Mouse (Mus musculus) layer of hippocampus, adult 9-10 months (tissue): ENCODE data around the gene Htr5a.

ENCODE experiments used
- DNase-seq: peaks from one replicate; pipeline ENCODE4 v3.0.0; 2022; ENCODE audit warnings: low spot score

Gene Htr5a

DNA sequence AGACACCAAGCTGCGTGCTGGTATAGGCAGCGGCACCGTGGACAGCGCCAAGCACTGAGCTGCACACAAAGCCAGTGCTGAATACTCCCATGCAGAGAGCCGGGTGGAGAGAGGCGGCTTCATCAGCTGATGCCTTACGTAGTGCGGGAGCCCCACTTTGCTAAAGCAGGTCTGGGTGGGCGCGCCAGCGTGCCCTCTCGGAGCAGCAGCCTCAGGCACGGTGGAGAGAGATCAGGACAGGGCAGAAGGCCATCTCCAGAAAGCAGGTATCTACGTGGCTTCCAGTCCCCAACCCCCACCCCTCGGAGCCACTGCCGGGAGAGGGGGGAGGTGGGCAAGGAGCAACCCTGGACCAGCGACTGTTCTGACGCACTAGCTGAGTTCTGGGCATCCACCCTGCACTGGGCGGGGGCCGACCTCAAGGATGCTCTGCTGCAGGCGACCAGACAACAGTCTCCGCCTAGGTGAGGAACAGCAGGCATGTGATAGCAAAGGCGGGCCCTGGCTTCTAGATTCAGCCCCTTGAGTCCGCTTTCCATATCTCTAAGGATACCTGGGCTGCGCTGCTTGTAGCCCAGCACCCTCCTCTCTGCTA, at the start of gene Htr5a:
Htr5a (plus strand) TSS at position 449 of the 595 bp plus-strand sequence.
- no peak for DNase-seq

DNA sequence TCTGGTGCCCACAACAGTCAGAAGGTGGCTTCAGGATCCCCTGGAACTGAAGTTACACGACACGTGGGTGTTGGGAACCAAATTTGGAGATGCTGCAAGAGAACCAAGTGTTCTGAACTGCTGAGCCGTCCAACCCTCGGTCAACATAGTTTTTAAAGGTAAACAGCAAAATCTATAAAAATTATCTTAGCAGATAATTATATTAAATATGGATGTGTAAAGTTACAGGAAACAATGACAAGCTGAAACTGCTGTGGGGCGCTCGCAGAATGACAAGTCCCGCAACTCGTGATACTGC, 49.8 kb upstream of the Htr5a start:
- no peak for DNase-seq

DNA sequence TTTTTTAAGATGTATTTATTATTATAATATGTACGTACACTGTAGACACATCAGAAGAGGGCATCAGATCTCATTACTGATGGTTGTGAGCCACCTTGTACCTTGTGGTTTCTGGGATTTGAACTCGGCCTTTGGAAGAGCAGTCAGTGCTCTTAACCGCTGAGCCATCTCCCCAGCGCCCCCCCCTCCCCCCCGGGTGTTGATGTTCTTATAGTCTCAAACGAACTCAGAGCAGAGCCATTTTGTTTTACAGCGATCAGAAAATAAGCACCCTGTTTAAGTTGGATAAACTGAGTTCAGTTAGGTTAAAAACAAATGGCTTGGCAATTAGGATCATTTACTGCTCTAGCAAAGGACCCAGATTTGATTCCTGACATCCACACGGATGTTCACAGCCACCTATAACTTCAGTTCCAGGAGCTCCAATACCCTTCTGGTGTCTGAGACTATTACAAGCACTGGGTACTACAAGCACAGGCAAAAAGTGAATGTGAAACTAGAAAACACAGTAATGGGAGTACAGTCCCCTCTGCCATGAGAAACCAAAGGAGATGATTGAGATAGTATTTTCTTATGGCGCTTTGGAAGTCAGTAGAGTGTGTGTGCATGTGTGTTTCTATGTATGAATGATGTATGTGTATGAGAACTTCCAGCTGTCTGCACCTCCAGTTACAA, 49.3 kb upstream of the Htr5a start:
- no peak for DNase-seq

DNA sequence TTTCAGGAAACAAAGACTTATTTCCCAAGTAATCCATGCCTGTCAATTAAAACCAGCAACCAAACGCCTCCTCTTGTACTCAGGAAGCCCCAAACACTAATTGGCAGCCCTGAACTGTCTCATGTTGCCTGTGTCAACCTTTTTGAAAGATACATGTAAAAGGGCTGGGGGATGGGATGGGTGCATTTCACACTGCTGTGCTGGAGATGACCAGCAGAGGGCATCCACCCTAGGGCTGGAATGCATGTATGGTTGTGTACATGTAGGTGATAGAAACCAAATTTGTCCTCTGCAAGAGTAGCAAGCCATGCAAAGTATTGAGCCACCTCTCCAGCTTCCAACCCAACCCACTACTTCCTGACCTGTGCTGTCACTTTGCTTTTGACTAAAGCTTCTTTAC, 48.0 kb upstream of the Htr5a start:
- peak; percentile 83 for DNase-seq

DNA sequence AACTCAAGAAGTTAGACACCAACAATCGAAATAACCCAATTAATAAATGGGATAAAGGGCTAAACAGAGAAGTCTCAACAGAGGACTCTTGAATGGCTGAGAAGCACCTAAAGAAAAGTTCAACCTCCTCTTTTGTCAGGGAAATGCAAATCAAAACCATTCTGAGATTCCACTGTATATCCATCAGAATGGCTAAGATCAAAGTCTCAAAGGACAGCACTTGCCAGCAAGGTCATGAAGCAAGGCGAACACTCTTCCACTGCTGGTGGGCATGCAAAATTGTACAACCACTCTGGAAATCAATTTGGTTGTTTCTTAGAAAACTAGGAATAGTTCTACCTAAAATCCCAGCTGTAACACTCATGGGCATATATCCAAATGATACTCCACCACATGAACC, 27.7 kb upstream of the Htr5a start:
- no peak for DNase-seq

DNA sequence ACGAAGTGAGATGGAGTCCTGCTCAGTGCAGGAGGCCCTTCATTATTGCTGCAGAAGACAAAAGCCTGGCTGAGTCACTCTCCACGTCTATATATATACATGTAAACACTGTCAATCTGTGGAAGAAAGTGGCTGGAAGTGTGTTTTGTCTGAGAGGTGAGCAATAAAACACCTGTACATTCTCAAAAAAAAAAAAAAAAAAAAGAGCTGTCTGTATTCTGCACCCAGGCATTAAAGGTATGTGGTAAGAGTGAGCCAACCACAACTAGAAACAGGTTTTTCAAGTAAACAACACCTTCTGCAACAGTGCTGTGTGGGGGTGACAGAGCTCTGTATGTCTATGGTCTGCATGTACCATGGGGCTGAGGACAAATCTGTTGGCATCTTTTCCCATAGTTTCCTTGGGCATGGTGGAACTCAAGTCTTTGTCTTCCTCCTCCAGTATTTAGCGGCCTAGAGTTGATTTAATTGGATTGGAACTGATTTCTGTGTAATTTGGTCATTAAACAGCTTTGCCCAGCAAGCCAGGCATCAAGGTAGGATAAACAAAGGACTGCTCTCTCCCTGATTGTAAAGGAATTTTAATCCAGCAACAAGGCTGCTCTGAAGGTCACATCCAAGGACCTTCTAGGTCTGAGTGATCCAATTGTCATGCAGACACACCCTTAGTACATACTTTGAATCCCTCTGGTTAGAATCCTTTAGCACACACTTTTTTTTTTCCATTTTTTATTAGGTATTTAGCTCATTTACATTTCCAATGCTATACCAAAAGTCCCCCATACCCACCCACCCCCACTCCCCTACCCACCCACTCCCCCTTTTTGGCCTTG, 22.9 kb upstream of the Htr5a start:
- no peak for DNase-seq

DNA sequence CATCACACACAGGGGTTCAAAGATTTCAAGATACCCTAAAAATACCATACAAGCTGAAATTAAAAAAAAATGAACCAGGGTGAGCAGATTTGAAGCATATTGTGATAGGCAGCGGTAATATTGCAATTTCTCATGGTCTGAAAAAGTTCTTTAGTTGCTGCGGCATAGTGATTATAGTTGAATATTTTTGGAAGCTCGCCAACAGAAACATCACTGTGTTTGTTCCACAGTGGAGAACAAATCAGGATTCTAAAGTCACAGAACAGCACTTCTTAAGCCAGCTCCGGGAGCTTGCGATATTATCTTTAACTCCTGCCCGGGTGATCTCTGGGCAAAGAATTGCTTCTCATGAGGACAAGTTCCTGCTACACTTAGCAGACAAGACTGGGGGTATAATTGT, 20.8 kb upstream of the Htr5a start:
- no peak for DNase-seq

DNA sequence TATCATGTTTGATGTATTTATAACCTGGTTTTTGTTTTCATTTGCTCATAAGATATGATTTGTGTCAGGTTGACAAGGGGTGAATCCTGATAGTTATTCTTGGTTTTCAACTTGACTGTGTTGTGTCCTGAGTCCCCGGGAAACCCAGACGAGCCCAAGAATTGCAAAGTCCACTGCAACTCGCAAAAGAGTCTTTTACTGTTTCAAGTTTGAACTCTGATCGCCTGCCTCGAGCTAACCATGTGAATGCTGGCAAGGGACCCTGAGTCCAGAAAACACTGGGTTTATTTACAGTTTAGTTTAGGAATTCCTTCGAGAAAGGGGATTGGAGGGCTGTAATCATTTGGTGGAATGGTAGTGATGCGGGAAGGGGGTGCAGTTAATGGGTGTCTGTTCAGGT, 14.0 kb upstream of the Htr5a start:
- DNase-seq, result no peak

DNA sequence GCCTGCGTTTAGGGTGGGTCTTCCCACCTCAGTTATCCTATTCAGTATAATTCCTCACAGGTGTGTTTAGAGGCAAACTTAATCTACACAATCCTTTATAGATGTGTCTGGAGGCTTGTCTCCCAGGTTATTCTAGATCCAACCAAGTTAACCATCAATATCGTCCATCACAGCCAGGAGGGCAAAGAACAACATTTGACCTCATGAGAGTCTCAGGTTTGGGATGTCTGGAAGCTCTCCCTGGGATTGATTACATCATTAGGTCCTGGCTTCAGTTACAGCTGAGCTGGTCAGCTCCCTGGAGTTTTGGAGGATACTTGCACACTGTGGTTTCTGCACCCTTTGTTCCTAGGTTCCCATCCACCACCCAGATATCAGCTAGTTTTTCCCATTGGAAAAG, 6.9 kb upstream of the Htr5a start:
- DNase-seq, result no peak

DNA sequence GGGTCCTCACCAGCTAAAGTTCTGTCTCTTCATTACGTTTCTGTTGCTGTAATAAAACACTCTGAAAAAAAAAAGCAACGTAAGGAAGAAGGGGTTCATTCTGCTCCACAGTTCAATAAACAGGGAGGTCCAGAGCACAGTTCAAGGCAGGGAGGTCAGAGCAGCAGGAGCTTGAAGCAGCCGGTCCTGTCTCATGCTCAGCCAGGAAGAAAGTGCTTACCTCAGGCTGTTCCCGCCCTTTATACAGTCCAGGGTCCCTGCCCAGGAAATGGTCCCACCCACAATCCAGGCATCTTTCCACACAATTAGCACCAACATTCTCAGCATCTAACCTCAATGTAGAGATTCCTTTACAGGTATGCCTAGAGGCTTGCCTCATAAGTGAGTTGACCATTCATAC, 3.9 kb upstream of the Htr5a start:
- DNase-seq, result no peak

DNA sequence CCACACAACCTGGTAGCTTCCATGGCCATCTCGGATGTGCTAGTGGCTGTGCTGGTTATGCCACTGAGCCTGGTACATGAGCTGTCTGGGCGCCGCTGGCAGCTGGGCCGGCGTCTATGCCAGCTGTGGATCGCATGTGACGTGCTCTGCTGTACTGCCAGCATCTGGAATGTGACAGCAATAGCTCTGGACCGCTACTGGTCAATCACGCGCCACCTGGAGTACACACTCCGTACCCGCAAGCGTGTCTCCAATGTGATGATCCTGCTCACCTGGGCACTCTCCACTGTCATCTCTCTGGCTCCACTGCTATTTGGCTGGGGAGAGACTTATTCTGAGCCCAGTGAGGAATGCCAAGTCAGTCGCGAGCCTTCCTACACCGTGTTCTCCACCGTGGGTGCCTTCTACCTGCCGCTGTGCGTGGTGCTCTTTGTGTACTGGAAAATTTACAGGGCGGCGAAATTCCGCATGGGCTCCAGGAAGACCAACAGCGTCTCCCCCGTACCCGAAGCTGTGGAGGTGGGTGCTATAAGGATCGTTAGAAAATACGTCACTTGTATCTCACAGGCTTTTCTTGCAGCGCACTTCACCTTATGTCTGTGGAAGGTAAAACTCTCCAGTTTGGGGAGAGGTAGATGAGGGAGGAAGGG, 847 bp downstream of the Htr5a start:
- no peak for DNase-seq

DNA sequence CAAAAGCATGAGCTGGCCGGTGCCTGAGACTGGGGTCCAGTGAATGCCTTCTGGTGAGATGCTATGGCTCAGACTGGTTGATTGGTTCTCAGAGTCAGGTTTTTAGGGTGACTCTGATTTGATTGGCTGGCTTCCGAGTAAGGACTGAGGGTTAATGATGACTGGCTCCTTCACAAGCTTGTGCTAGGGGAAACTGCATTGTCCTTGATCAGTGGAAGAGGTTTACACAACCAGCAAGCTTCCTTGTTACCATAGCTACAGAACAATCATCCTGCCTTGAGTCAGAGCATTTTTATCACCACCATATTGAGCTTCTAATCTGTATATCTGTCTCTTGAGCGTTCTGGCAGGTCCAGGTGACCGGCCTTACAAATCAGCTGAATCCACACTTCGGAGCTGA, 5.0 kb downstream of the Htr5a start:
- DNase-seq, result no peak

DNA sequence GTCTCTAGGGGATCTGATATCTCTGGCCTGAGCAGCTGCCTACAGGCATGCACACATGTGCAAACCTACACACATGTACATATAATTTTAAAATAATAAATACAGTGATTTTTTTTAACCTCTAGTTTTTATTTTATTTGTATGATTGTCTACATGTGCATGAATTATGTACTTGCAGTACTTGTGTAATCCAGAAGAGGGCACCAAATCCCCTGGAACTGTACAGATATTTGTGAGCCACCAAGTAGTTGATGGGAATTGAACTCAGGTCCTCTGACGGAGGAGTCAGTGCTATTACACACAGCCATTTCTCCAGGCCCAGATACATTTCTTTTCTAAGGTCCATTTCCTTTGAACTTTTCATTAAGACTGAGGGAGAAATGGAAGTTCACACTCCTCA, 12.3 kb downstream of the Htr5a start:
- no peak for DNase-seq

DNA sequence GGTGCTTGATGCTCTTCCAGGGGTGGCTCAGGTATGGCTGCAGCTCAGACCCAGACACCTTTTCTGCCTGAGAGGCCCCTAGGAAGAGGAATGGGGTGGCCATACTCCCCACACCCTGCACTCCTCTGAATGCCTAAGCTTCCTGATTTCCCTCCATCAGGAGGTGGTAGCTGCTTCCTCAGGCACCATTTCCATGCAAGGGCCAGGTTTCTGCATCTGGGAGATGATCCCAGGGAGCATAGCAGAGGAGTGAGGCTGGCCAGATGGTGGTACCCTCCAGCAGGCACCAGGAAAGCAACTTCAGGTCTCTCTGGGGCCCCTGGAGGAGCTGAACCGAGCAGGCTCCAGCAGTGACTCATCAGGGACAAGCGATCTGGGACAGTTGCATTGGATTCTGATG, 13.8 kb downstream of the Htr5a start:
- no peak for DNase-seq

DNA sequence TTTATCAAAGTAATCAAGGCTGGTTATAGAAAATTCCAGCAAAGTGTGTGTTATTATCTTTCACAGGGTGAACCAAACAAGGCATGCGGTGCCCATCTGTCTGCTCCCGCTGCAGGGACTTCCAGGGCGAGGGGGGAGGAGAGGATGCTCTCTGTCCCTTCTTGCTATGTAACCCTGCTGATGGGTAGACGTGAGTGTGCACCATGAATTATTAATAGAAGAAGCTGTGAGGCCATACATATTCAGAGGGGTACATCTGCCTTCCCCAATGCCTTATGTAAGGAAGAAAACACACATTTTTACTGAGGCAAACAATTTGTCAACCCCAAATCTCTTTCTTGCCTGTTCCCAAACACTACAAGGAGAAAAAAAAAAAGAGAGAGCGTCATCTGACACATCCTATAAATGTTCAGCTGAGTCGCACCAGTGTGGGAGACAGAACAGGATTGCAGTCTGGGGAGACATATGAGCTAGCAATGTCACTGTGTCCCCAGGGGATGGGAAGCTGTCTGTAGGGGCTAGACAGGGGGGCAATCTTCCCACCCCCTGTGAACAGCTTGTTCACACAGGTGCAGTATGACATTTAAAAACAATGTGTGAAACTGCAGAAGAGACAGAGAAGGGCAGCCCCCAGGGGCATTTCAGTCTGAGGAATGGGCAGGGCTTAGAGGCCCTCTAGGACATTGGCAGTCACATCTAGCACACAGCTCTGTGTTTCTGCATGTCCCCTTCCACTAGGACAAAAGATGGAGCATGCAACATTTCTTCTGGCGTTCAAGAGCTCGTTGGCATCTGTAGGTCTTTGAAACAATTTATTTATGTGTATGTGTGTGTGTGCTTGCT, 31.5 kb downstream of the Htr5a start:
- DNase-seq, result peak; percentile 22

DNA sequence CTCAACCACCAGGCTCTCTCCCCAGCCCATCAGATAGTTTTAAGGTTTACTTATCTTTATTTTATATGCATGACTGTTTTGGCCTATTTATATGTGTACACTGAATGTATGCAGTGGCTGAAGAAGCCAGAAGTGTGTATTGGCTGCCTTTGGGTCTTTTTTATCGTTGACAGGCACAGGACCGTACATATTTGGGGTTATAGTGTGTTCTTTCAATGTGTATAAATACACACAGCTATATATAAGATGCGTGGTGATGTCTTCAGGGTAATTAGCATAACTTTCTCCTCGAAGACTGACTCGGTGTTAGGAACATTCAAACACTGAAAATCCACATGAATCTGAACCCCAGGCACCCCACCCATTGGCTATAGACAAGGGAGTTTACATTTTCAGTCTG, 32.3 kb downstream of the Htr5a start:
- no peak for DNase-seq

DNA sequence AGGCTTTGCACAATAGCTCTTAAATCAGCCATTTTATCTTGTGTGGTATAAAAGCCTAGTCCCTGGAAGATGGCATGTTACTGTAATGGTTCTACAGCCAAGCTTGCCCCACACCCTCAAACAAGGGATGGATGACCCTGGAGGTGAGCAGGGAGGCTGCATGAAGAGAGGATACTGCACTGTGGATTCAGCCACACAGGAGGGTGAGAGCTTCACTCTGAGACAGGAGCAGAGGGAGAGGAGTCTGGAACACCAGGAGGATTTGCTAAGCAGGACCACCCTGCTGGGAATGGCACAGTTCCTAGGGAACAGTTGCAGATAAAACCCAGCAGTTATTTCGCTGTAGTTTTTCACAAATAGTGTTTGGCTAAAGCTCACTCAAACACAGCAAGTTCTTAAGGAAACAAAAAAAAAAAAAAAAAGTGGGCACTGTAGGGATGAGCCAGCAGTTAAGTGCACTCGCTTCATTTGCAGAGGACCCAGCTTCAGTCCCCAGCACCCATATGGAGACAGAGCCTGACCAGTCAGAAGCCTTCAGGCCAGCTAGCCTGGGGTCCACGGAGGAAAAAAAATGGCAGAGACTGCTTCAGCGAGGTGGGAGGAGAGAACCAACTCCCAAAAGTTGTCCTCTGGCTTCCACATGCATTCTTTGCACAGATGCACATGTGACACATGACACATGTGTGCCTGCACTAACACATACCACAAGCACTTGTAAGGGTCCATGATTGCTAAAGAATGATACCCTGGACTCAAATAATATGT, 33.6 kb downstream of the Htr5a start:
- DNase-seq, result no peak

DNA sequence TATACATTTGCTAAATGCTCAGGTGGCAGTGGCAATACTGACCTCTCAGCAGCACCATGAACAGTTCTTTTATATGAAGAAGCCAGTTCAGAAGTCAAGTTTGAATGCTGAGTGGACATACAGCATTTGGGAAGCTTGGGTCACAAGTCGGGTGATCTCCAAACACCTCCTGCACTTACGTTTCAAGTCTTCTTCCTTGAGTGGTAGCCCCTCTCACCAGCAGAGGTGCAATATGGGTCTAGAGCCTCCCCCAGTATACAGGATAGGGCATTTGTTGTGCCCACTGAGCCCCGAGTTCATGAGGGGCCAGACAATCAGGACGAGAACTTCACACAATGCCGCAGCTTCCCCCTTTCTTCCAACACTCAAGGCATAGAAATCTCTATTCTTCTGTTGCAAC, 36.4 kb downstream of the Htr5a start:
- no peak for DNase-seq

DNA sequence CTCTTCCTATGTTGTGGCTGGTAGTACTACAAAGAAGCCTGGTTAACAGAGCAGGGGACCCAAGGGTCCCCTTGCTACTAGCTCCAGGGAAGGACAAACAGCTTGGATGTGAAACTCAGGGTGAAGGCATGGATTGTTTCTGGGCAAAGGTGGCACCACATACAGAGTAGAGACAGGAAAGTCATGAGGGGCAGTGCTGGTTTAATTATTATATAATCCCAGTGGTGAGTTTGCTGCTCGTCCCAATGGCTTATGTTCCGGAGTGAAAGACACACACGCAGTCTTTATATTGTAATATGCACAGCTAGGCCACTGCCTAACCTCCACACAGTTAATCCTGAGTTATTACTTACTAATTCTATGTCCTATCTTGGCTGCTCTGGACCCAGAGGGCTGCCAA, 37.8 kb downstream of the Htr5a start:
- DNase-seq, result no peak

DNA sequence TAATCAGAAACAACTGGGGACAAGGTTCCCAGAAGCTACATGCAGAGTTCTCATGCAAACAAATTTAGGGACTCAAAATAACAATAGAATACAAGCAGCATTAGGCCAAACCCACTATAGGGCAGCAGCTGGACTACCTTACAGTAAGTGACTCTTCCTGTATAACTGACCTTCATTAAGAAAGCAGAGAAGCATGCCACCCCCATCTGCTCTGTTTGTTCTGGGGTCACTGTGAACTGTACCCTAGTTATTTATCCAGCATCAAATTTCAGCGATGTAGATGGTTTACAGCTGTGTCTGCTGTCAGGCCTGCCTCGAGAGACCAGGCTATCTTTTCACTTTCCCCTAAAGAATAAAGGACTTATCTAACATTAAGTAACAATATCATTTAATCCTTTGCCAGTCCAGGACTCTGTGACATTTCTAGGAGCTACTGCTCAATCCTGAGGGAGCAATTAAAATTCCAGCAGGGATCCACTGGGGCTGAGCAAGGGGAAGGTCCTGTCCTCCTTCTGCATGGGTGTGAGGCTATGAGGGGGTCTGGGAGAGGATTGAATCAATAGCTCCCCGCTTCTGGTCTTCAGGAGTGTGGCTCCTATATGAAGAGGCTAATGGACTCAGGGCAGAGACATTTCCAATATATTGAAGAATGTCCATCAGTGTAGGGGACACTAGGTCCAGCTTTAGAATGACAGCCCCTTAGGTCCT, 38.5 kb downstream of the Htr5a start:
- DNase-seq, result no peak

DNA sequence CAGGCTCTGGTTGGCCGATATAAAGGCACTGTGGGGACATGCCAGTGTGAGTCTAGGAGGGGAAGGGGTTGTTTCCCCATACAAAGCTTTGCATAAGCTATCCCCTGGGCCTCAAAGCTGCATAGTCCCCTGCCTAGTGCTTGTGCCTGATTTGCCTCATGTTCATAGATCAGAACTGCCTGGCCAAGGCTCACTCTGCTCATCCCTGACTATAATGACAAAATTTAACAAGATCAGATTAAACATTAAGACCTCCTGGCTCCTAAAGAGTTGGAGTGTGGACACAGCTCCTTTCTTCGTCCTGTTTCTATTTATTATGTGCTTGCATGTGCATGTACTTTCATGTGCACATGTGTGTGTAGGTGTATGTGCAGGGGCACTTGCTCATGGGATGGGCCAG, 39.3 kb downstream of the Htr5a start:
- no peak for DNase-seq
